Mouse (Mus musculus): Measurements from ENCODE around the gene Parn.

GRCm38 (mm10) chr16:13644474-13644873 lies 23.5 kb downstream of the Parn start:
- TF ChIP-seq CTCF (conservative IDR thresholded peaks at IDR 0.05 in 1 of 2, IDR thresholded peaks at IDR 0.05 in 1 of 2; ENCODE audit: low read depth in 2 of 2, low read length in 2 of 2) (no peak), JUND (conservative IDR thresholded peaks at IDR 0.05; ENCODE audit: low read depth, low read length) (no peak), KAT2A (IDR thresholded peaks at IDR 0.05; ENCODE audit: insufficient replicate concordance, low read length) (no peak)
